Mouse (Mus musculus) heart, embryonic 16.5 days (tissue): ENCODE results near the gene Snta1. TPM values are rescaled to one million over a fixed set of nuclear protein-coding genes. Genes with fewer than 3 reads are reported as not detected.
A peak's percentile ranks its signal among the peaks of the same experiment; 100 is the strongest.

Experiments
- ATAC-seq: fragments of 200-750 bp; cut with Nextera tagmentation; replicated peaks from 2 replicates; pipeline ENCODE4 v1.8.0; 2017; ENCODE audit warnings: moderate number of reproducible peaks; ENCODE audit not compliant: insufficient read depth, low FRiP score; ENCODE audit errors: extremely low read depth
- H3K27ac ChIP-seq: fragments of 300-500 bp; sonication (generic); 2 replicates; pipeline ENCODE4 v1.5.1; 2014; ENCODE audit warnings: mild to moderate bottlenecking, low read length, control low read depth, moderate library complexity
- H3K27me3 ChIP-seq: fragments of 300-500 bp; sonication (generic); 2 replicates; pipeline ENCODE4 v1.6.1; 2014; ENCODE audit warnings: low read length, mixed read lengths; ENCODE audit not compliant: control insufficient read depth, insufficient read depth
- H3K36me3 ChIP-seq: fragments of 300-500 bp; sonication (generic); 2 replicates; pipeline ENCODE4 v1.6.1; 2014; ENCODE audit not compliant: control insufficient read depth, insufficient read depth
- H3K4me1 ChIP-seq: fragments of 300-500 bp; sonication (generic); 2 replicates; pipeline ENCODE4 v1.6.1; 2014; ENCODE audit warnings: low read length, mixed read lengths; ENCODE audit not compliant: control insufficient read depth, insufficient read depth
- H3K4me2 ChIP-seq: fragments of 300-500 bp; sonication (generic); 2 replicates; pipeline ENCODE4 v1.6.1; 2014; ENCODE audit warnings: low read depth, mild to moderate bottlenecking, control low read depth, low read length
- H3K4me3 ChIP-seq: fragments of 300-500 bp; sonication (generic); 2 replicates; pipeline ENCODE4 v1.5.1; 2014; ENCODE audit warnings: mild to moderate bottlenecking, control low read depth, low read length
- H3K9ac ChIP-seq: fragments of 300-500 bp; sonication (generic); 2 replicates; pipeline ENCODE4 v1.6.1; 2014; ENCODE audit warnings: low read length, control low read depth
- H3K9me3 ChIP-seq: fragments of 300-500 bp; sonication (generic); replicated peaks from 2 replicates; pipeline ENCODE4 v1.6.1; 2016; ENCODE audit warnings: low read length; ENCODE audit not compliant: control insufficient read depth
- WGBS: fragments of 180-500 bp; shearing (Covaris S2); extraction: QIAGEN DNeasy Blood & Tissue Kit; methylation state at CpG from one replicate; pipeline ENCODE4 v1.1.7; 2014; 5-methylcytosine and 5-hydroxymethylcytosine counted together
- polyA plus RNA-seq: library from polyadenylated mRNA; unstranded; fragments of >200 nt; fragmentation: Nextera tagmentation; extraction: Ambion mirVana; gene quantifications from 2 replicates; pipeline ENCODE4 v1.2.1, GENCODE M21; 2015

The Snta1 gene
- polyA plus RNA-seq, 1 experiment from 2014 or later: 57.8 TPM

DNA sequence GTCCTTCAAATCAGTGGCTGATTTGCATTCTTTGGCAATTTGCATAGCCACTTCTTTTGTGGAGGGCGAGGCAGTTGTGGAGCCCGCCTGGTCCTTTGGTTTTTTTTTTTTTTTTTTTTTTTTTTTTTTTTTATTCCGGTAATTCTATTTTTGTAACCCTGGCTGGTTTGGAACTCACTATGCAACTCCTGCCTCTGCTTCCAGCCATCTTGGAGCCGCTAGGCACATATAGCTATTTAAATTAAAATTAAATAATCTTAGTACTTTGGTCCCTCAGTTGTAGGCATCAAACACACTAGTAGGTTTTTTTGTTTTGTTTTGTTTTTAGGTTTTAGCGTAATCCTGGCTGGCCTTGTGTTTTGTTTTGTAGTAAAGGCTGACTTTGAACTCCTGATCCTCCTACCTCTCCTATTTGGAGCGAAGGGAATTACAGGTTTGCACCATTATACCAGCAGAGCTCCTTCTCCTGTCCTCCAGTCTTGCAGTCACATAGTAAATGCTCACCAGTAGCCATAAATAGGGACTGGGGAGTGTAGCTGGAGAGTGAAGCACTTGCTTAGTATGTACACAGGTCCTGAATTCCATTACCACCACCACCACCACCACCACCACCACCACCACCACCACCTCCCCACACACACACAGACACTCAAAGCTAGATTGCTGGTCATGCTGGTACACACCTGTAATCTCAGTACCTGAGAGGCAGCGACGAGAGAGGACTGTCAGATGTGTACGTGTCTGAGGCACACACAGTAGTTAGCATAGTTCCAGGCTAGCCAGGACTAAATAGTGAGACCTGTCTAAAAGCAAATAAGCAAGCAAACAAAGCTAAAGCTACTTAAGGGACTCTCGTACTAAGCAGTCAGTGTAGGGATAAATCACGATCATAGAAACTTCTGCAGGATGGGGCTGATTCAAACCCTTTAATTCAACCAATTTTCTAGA is 19.3 kb upstream of the Snta1 start:
- H3K27ac ChIP-seq: peak overlapping the region; percentile 51
- WGBS: 53% methylated on average over 11 of the region's 11 CpGs
- H3K36me3 ChIP-seq: no peaks in the 10 kb centered on the region
- no peaks in the 10 kb centered on the region for H3K27me3 ChIP-seq
- peaks cover 11% of the 10 kb centered on the region for H3K4me1 ChIP-seq
- H3K9ac ChIP-seq: peak overlapping the region; percentile 82
- H3K9me3 ChIP-seq: peaks cover 6% of the 10 kb centered on the region; the same call in 1 of the 2 replicates
- no peak for ATAC-seq
- H3K4me3 ChIP-seq: peak overlapping the region; percentile 49
- peak overlapping the region; percentile 70 for H3K4me2 ChIP-seq

DNA sequence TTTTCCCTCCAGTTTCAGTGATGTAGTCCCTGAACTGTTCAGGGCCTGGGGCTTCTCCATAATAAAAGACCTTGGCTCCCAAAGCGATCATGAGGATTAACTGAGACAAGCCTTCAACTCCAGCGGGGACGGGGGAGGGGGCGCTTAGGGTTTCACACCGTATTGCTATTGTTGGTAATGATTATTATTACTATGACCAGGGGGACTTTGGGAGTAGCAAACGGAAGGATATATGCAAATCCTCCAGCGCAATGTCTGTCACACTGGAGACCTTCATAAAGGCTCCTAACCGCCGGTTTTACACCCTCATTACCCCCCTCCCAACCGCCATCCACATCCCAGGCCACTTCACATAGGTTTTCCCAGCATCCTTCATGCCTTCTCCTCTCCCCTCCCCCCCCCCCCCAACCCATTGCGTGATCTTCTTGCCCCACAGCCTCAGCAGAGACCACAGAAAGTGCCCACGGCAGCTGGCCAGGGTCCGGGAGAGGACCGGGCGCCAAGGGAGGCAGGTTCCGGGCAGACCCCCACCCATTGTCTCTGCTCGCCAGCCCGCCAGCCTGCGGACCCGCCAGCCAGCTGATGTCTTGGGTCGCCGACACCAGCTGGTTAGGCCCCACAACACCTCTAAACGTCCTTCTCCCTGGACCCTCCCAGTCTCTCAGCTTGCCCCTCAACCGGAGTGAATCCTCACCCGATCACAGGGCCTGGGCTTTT is 18.4 kb upstream of the Snta1 start:
- peaks cover 11% of the 10 kb centered on the region for H3K4me1 ChIP-seq
- peak overlapping the region; percentile 49 for H3K4me3 ChIP-seq
- H3K9me3 ChIP-seq: peaks cover 6% of the 10 kb centered on the region; the same call in 1 of the 2 replicates
- peak overlapping the region; percentile 82 for H3K9ac ChIP-seq
- H3K27ac ChIP-seq: peak overlapping the region; percentile 51
- no peaks in the 10 kb centered on the region for H3K36me3 ChIP-seq
- 8% methylated on average over 24 of the region's 25 CpGs for WGBS
- 0 out of 2 replicates have a peak, but pooled peaks have one; percentile 33 for ATAC-seq
- H3K27me3 ChIP-seq: no peaks in the 10 kb centered on the region
- peak overlapping the region; percentile 70 for H3K4me2 ChIP-seq

DNA sequence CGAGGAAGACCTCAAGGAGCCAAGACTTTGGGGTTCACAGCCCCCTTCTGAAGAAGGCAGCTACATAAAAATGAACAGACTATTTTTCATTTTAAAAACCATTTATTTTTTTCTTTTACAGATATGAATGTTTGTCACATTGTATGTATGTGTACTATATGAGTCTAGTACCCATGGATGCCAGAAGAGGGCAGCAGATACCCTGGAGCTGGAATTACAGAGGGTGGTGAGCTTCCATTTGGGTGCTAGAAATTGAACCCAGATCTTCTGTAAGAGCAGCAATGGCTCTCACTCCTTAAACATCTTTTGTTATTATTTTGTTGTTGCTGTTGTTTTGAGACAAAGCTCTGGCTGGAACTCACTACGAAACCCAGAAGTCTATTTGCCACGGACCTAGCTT is 17.6 kb upstream of the Snta1 start:
- Histone ChIP-seq H3K9me3 (peaks cover 6% of the 10 kb centered on the region; the same call in 1 of the 2 replicates), H3K4me1 (peaks cover 11% of the 10 kb centered on the region), H3K9ac (no peak overlapping the region), H3K36me3 (no peaks in the 10 kb centered on the region), H3K4me3 (no peak overlapping the region), H3K27me3 (no peaks in the 10 kb centered on the region), H3K4me2 (no peak overlapping the region), H3K27ac (no peak overlapping the region)
- ATAC-seq: no peak
- 90% methylated on average over 3 of the region's 3 CpGs for whole genome bisulfite sequencing

DNA sequence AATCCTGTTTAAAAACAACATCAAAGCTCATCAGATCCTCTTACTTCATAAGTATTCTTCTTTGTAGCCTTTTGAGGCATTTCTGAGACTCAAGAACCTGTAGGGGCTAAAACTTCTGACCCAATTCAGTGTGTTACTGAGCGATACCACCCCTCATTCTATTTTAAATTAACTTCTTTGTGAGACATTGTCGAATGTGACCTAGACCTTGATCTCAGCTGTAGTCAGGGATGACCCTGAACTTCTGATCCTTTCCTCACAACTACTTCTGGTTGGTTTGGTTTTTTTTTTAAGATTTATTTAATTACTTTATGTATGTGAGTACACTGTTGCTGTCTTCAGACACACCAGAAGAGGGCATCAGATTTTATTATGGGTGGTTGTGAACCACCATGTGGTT is 15.6 kb upstream of the Snta1 start:
- 83% methylated on average over 2 of the region's 2 CpGs for WGBS
- ATAC-seq: no peak
- Histone ChIP-seq H3K4me1 (peaks cover 11% of the 10 kb centered on the region), H3K9me3 (peaks cover 6% of the 10 kb centered on the region; the same call in 1 of the 2 replicates), H3K4me3 (no peak overlapping the region), H3K27ac (no peak overlapping the region), H3K36me3 (no peaks in the 10 kb centered on the region), H3K4me2 (no peak overlapping the region), H3K9ac (no peak overlapping the region), H3K27me3 (no peaks in the 10 kb centered on the region)

DNA sequence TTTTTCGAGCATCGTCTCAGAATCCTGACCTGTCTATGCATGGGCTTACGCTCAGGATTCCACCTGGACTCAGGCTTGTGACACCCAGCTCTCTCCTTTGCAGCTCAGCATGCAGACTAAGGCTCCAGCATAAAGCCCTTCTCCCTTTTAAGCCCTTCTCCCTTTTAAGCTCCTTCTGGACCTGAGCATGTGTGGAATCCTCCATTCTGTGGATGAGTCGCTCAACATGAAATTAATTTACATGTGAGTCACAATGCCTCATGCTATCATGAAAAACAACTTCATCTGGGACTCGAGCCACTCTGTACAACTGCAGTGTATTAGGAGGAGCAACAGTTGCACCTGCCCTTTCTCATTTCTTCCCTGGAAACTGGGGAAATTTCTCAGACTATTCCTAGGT is 14.3 kb upstream of the Snta1 start:
- Histone ChIP-seq H3K36me3 (no peaks in the 10 kb centered on the region), H3K27me3 (no peaks in the 10 kb centered on the region), H3K9me3 (peaks cover 6% of the 10 kb centered on the region; the same call in 1 of the 2 replicates), H3K27ac (no peak overlapping the region), H3K4me2 (no peak overlapping the region), H3K9ac (no peak overlapping the region), H3K4me1 (peaks cover 3% of the 10 kb centered on the region; the same call in 1 of the 2 replicates), H3K4me3 (no peak overlapping the region)
- WGBS: 71% methylated on average over 5 of the region's 5 CpGs
- no peak for ATAC-seq

DNA sequence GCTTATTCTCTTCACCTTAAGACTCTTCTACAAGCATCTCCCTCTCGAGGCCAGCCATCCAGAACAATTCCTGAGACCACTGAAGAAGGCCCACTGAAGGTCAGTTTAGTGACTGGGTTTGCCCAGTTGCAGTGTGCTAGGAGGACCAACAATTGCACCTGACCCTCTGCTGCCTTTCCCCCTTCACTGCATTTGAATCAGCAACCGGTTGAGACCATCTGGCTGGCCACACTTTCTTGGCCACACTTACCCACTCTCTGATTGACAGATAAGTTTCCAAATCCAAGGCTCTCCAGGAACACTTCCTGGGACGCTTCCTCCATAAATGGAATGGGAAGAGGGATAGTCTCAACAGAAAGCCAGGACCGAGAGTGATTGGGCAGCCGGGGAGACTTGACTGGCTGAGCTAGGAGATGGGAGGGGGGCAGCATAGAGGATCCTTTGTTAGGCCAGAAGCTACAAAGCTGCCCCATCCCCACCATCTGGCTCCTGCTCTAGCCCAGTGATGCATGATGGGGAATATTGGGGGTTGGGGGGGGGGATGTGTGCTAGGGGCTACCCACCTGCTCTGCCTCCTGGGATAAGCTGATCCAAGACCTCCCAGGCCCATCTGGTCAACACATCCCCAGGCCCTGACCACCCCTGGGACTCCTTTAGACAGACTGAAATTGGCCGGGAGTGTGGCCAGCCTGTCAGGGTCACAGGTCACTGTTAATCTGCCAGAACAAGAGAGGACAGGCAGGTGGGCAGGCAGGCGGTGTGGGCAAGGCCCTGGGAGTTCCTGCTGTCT is 13.2 kb upstream of the Snta1 start:
- no peaks in the 10 kb centered on the region for H3K4me1 ChIP-seq
- H3K36me3 ChIP-seq: no peaks in the 10 kb centered on the region
- no peak for ATAC-seq
- H3K27me3 ChIP-seq: no peaks in the 10 kb centered on the region
- peaks cover 6% of the 10 kb centered on the region; the same call in 1 of the 2 replicates for H3K9me3 ChIP-seq
- H3K4me2 ChIP-seq: no peak overlapping the region
- no peak overlapping the region for H3K4me3 ChIP-seq
- WGBS: 58% methylated on average over 7 of the region's 7 CpGs
- H3K9ac ChIP-seq: no peak overlapping the region
- H3K27ac ChIP-seq: no peak overlapping the region

DNA sequence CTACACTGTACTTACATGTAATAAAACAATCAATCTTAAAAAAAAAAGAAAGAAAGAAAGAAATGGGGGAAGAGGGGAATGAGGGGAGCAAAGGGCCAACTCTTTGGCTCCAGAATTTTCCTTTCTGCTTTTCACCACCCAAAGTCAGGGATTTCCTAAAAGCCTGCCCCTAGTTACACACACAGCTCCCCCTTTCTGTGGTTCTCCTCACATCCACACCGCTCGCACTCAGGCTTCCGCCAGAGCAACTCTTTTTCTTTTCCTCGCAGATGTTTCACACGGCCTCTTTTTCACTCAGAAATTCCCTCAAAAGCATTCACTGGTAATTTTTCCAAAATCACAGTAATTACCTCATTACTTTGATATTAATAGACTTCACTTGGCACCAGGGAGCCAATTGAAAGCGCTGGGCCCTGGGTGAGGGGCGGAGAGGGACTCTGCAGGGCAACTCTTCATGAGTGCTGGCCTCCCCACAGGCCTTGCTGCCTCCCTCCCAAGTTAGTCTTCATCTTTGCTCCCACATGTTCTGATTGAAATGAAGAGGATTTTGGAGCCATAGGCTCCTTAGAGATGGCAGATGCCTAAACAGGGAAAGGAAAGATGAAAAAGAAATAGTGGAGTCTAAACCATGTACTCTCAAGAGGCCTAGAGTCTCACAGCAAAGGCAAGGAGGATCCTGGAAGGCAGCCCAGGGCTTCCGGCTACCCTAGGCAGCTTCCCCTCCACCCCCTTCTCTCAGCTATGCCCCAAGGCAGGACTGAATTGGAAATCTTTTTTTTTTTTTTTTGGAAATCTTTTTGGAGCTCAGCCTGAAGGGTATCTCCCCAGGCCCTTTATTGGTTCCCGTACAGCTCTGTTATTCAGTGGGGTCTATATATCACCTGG is 12.0 kb upstream of the Snta1 start:
- H3K4me1 ChIP-seq: no peaks in the 10 kb centered on the region
- no peak overlapping the region for H3K4me2 ChIP-seq
- H3K27me3 ChIP-seq: no peaks in the 10 kb centered on the region
- H3K9ac ChIP-seq: no peak overlapping the region
- no peak overlapping the region for H3K4me3 ChIP-seq
- no peaks in the 10 kb centered on the region for H3K9me3 ChIP-seq
- ATAC-seq: no peak
- H3K36me3 ChIP-seq: no peaks in the 10 kb centered on the region
- H3K27ac ChIP-seq: no peak overlapping the region
- WGBS: 80% methylated on average over 9 of the region's 9 CpGs

DNA sequence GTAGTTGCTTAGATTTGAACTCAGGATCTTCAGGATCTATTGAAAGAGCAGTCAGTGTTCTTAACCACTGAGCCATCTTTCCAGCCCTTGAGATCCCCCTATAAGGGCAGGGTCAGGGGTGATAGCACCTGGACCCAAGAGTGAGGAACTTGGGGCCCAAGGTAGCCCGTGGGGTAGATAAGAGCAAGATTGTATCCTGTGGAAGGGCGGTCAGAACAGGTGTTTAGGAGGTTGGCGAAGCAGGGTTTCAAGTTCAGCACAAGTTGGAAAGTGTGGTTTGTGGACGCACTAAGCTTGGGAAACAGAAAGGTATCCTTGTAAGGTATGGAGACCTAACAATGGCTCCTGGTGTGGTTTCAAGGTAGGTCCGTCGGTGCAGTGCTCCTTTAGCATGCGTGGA is 10.1 kb upstream of the Snta1 start:
- Histone ChIP-seq H3K4me2 (no peak overlapping the region), H3K9me3 (no peaks in the 10 kb centered on the region), H3K27ac (no peak overlapping the region), H3K4me3 (no peak overlapping the region), H3K9ac (no peak overlapping the region), H3K4me1 (no peaks in the 10 kb centered on the region), H3K36me3 (no peaks in the 10 kb centered on the region), H3K27me3 (no peaks in the 10 kb centered on the region)
- ATAC-seq: no peak
- 84% methylated on average over 7 of the region's 7 CpGs for WGBS
